Mouse (Mus musculus) embryo, embryonic 10.5 days (tissue): ENCODE measurements around the gene Ttll8.

Experiments
- DNase-seq: peaks from one replicate; pipeline ENCODE4 v3.0.0-alpha.2; 2015; ENCODE audit warnings: low spot score

The Ttll8 gene

GRCm38 (mm10) chr15:88881253-88882044 is 72.8 kb downstream of the Ttll8 start:
- no peak for DNase-seq

- DNase-seq: no peak
Observed at GRCm38 (mm10) chr15:88877021-88877400, 77.2 kb downstream of the Ttll8 start.

GRCm38 (mm10) chr15:88876155-88877020 is 77.8 kb downstream of the Ttll8 start:
- peak; percentile 81 for DNase-seq

GRCm38 (mm10) chr15:88875625-88876081 is 78.6 kb downstream of the Ttll8 start:
- no peak for DNase-seq

GRCm38 (mm10) chr15:88874477-88874876 is 79.7 kb downstream of the Ttll8 start:
- DNase-seq: no peak

GRCm38 (mm10) chr15:88874061-88874460 is 80.2 kb downstream of the Ttll8 start:
- DNase-seq: no peak

GRCm38 (mm10) chr15:88870418-88871185 is 83.6 kb downstream of the Ttll8 start:
- no peak for DNase-seq

GRCm38 (mm10) chr15:88868024-88868742 is 86.0 kb downstream of the Ttll8 start:
- no peak for DNase-seq

GRCm38 (mm10) chr15:88867368-88868023 is 86.7 kb downstream of the Ttll8 start:
- peak; percentile 58 for DNase-seq

- no peak for DNase-seq
Observed at GRCm38 (mm10) chr15:88866934-88867356, 87.3 kb downstream of the Ttll8 start.

- no peak for DNase-seq
Observed at GRCm38 (mm10) chr15:88865888-88866695, 88.1 kb downstream of the Ttll8 start.

- no peak for DNase-seq
Observed at GRCm38 (mm10) chr15:88865061-88865460, 89.2 kb downstream of the Ttll8 start.

GRCm38 (mm10) chr15:88864270-88865030 is 89.8 kb downstream of the Ttll8 start:
- DNase-seq: peak; percentile 31

- peak; percentile 96 for DNase-seq
Observed at GRCm38 (mm10) chr15:88863695-88864231, 90.5 kb downstream of the Ttll8 start.

- peak; percentile 50 for DNase-seq
Observed at GRCm38 (mm10) chr15:88862881-88863694, 91.1 kb downstream of the Ttll8 start.

- peak; percentile 98 for DNase-seq
Observed at GRCm38 (mm10) chr15:88861772-88862622, 92.2 kb downstream of the Ttll8 start, which contains the start of gene Pim3. Gene Pim3, plus strand, starts transcription at chr15:88862186.

GRCm38 (mm10) chr15:88860781-88861180 is 93.4 kb downstream of the Ttll8 start:
- DNase-seq: no peak
